Mouse (Mus musculus) E14TG2a.4 (cell line): ENCODE data around the gene Hmx2.

Experiments used
- H3K27me3 ChIP-seq: 2 replicates; pipeline ENCODE4 v1.6.1; 2014; ENCODE audit warnings: low read length, control low read depth; ENCODE audit not compliant: insufficient read depth
- H3K36me3 ChIP-seq: 2 replicates; pipeline ENCODE4 v1.6.1; 2014; ENCODE audit warnings: low read length, control low read depth; ENCODE audit not compliant: insufficient read depth
- H3K4me1 ChIP-seq: replicated peaks from 2 replicates; pipeline ENCODE4 v1.6.1; 2014; ENCODE audit warnings: low read depth, low read length, control low read depth
- H3K4me3 ChIP-seq: replicated peaks from 2 replicates; pipeline ENCODE4 v1.5.1; 2014; ENCODE audit warnings: mild to moderate bottlenecking, low read length
- H3K9me3 ChIP-seq: 2 replicates; pipeline ENCODE4 v1.6.1; 2014; ENCODE audit warnings: low read length, control low read depth
- CTCF ChIP-seq: conservative IDR thresholded peaks from 2 replicates; pipeline ENCODE4 v1.5.1; 2014; ENCODE audit warnings: low read length
- NANOG ChIP-seq: IDR thresholded peaks from 2 replicates; pipeline ENCODE4 v1.6.1; 2014; ENCODE audit warnings: borderline replicate concordance, low read length, mixed read lengths
- POU5F1 ChIP-seq: IDR thresholded peaks from 2 replicates; pipeline ENCODE4 v1.6.1; 2014; ENCODE audit warnings: low read length, borderline replicate concordance

The Hmx2 gene

DNA sequence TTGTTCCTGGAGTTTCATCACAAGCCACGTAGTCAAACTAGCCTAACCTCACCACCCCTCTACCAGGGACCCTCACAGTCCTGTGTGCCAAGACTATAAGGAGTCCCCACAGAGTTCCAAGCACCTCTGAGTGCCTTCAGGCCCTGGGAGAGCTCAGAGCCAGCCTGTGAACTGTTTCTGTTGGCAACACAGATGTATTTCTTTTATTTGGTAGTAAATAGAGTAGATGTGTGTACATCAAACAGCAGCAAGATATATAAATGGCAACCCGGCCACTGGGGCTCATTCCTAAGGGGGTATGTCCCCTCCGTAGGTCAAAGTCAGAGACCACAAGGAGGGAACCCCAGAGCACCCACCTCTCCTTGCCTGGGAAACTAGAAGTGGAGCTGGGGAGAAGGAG lies at the start of gene Hmx2:
Hmx2 (plus strand) TSS at position 301 of the 400 bp plus-strand sequence.
- H3K9me3 ChIP-seq = no peaks in the 10 kb centered on the region
- H3K4me3 ChIP-seq = no peak within 1 kb of the TSS
- no peaks in the 10 kb centered on the region for H3K36me3 ChIP-seq
- peaks cover 50% of the 10 kb centered on the region for H3K4me1 ChIP-seq
- H3K27me3 ChIP-seq = peaks cover 99% of the 10 kb centered on the region
- TF ChIP-seq CTCF = no peak
- no peak for TF ChIP-seq POU5F1
- no peak for TF ChIP-seq NANOG

DNA sequence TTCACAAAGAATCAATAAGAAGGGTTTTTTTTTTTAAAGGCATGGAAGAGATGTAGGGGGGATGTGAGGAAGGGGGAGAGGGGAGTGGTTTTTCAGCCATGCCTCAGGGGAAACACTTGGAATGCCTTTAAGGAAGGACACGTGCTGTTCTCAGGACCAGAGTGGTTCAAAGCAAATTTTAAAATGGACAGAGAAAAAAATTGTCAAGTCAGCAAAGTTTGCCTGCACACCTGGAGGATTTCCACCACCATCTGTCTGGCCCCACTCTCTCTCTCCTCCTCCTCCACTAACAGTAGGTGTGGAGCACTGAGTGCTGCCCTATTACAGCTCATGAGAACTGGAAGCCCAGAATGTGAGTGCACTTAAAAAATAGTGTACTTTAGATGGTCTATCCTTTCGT lies 44.8 kb upstream of the Hmx2 start:
- Histone ChIP-seq H3K4me3 (no peak overlapping the region), H3K27me3 (no peaks in the 10 kb centered on the region; the same call in 1 of the 2 replicates), H3K9me3 (no peaks in the 10 kb centered on the region), H3K4me1 (no peaks in the 10 kb centered on the region), H3K36me3 (no peaks in the 10 kb centered on the region)
- TF ChIP-seq NANOG (no peak), CTCF (no peak), POU5F1 (no peak)

DNA sequence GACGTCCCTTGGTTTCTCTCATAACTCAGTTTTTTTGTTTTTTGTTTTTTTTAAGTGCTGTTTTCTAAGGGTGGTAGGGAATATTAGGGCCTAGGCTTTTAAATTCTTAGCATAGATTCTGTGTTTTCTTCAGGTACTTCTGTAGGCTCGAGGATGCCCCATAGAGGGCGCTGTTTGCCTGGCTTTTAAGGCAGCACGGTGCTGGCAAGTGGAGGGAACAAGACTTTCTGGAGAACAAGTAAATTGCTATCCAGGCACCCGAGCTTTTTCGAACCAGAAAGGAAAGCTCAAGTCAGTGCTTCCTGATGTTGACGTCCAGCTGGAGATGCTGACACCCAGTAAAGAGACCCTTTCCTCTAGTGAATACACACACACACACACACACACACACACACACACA lies 8.6 kb upstream of the Hmx2 start:
- TF ChIP-seq NANOG = no peak
- peak; percentile 89 for TF ChIP-seq CTCF
- peaks cover 26% of the 10 kb centered on the region for H3K4me1 ChIP-seq
- peaks cover 80% of the 10 kb centered on the region for H3K27me3 ChIP-seq
- H3K36me3 ChIP-seq = no peaks in the 10 kb centered on the region
- no peak overlapping the region for H3K4me3 ChIP-seq
- no peaks in the 10 kb centered on the region for H3K9me3 ChIP-seq

DNA sequence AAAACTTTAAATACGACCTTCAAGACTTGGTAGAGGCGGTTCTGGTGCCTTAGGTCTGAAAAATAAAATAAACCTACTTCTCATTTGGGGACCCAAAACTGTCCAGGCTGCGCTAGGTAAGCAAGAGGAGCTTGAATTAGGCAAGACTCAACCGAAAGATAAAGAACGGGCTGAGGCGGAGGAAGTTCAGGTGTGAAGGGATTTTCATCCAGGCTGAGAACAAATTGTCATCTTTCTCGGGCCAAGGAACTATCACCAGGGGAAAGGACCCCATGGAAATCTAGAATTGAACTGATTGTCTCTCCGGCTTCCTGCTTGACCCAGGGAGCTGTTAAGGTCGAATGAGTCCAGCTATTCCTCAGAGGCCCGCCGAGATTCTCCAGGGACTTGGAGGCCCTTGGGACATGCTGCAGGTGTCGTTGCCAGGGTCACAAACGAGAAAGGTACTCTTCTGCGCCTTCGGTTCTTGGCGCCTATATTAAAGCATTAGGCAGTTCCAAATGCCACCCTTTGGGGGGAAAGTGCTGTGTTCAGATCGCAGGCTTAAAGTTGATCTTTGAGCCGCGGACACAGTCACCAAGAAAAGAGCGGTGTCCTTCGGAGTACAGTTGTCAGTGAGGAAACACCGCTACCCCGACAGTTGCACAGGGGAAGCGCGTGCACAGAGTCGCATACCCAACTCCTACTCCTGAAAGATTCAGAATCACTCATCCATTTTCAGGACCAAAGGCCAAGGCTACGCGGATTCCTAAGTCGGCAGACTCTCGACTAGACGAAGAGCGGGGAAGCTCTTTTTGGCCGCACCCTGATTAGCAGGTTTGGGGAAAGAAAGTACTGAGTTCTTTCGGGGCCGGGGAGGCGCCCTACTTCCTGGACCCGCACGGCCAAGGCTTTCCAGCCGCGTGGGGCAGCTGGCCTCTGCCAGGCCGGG lies 7.1 kb upstream of the Hmx2 start:
- TF ChIP-seq POU5F1 (no peak), NANOG (no peak), CTCF (no peak)
- no peaks in the 10 kb centered on the region for H3K36me3 ChIP-seq
- H3K4me1 ChIP-seq = peaks cover 30% of the 10 kb centered on the region
- peaks cover 89% of the 10 kb centered on the region for H3K27me3 ChIP-seq
- H3K9me3 ChIP-seq = no peaks in the 10 kb centered on the region
- H3K4me3 ChIP-seq = peak overlapping the region; percentile 81

DNA sequence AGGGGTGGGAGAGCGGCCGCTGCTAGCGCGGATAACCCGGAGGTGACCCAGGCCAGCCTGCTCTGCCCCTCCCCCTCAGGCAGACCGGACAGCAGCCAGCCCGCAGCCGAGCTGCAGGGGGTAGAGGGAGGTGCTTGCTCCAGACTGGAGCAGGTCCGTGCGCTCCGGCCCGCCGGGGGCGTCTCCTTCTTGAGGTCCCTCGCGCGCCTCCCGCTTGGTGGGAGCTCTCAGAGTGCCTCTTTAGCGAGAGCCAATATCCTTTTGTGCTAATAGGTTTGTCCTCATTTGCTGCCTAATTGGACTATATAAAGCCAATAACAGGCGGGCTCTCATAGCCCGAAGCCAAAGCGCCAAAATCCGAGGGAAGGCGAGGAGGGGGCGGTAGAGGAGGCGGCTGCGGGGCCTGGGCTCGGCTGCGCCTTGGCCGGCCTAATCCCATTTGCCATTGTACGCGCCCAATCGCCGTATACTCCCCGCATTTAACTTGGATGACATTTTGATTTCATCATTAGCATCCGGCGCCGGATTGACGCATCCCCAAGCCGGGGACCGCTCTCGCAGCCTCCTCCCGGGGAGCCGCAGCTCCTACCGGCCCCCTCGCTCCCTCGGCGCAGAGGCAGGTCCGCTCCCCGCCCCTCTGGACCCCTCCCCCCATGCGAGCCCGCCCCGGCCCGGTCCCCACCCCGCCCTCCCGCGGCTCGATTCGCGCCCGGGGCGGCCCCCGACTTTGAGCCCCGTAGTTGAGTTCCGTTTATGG lies 6.3 kb upstream of the Hmx2 start, which contains the start of gene Hmx3:
Hmx3 (plus strand) TSS at position 753 of the 757 bp plus-strand sequence.
- Histone ChIP-seq H3K4me1 (peaks cover 30% of the 10 kb centered on the region), H3K36me3 (no peaks in the 10 kb centered on the region), H3K27me3 (peaks cover 90% of the 10 kb centered on the region), H3K4me3 (peak within 1 kb of the TSS; percentile 81), H3K9me3 (no peaks in the 10 kb centered on the region)
- TF ChIP-seq POU5F1 = no peak

DNA sequence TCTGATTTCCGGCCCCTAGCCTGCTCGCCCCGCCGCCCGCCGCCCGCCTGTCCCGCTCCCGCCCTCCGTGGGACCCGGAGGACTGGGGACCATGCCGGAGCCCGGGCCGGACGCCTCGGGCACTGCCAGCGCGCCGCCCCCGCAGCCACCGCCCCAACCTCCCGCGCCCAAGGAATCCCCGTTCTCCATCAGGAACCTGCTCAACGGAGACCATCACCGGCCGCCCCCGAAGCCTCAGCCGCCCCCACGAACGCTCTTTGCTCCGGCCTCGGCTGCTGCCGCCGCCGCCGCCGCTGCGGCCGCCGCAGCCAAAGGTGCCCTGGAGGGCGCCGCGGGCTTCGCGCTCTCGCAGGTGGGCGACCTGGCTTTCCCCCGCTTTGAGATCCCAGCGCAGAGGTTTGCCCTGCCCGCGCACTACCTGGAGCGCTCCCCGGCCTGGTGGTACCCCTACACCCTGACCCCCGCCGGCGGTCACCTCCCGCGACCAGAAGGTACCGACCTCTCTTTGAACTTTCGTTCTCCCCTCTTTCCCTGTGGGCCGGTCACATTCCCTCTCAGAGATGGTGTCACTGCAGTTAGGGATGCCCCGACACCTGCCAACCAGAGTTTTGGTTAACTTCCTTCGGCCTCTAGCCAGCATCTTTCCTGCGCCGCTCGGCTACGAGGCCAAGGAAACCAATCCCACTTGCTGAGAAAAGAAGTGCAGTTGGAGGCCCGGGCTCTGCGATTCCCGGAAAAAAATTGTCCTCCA lies 5.5 kb upstream of the Hmx2 start:
- H3K4me1 ChIP-seq = peaks cover 30% of the 10 kb centered on the region
- H3K9me3 ChIP-seq = no peaks in the 10 kb centered on the region
- no peaks in the 10 kb centered on the region for H3K36me3 ChIP-seq
- TF ChIP-seq POU5F1 = no peak
- no peak for TF ChIP-seq NANOG
- TF ChIP-seq CTCF = no peak
- H3K27me3 ChIP-seq = peaks cover 91% of the 10 kb centered on the region
- peak overlapping the region; percentile 81 for H3K4me3 ChIP-seq

DNA sequence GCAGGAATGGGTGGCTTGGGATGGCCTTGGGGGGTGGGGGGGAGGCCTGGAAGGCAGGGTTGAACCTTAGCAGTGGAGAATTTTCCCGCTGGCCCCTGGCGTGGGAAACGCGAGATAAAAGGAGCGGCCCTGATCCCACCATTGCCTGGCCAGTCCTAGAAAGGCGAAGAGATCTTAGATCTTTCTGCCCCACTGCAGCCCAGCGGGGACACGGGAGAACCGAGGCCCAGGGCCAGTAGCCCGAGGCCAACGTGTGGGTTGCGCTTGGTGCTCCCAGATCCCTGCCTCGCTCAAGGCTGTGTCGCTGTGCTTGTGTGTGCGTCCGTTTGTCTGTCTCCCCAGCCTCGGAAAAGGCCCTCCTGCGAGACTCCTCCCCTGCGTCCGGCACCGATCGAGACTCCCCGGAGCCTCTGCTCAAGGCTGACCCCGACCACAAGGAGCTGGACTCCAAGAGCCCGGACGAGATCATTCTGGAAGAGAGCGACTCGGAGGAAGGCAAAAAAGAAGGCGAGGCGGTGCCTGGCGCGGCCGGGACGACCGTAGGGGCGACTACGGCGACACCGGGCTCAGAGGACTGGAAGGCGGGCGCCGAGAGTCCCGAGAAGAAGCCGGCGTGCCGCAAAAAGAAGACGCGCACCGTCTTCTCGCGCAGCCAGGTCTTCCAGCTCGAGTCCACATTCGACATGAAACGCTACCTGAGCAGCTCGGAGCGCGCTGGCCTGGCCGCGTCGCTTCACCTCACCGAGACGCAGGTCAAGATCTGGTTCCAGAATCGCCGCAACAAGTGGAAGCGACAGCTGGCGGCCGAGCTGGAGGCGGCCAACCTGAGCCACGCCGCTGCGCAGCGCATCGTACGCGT lies 4.7 kb upstream of the Hmx2 start:
- no peaks in the 10 kb centered on the region for H3K36me3 ChIP-seq
- TF ChIP-seq POU5F1 = no peak
- no peak for TF ChIP-seq CTCF
- no peak for TF ChIP-seq NANOG
- H3K4me1 ChIP-seq = peaks cover 30% of the 10 kb centered on the region
- H3K4me3 ChIP-seq = peak overlapping the region; percentile 81
- peaks cover 92% of the 10 kb centered on the region for H3K27me3 ChIP-seq
- no peaks in the 10 kb centered on the region for H3K9me3 ChIP-seq

DNA sequence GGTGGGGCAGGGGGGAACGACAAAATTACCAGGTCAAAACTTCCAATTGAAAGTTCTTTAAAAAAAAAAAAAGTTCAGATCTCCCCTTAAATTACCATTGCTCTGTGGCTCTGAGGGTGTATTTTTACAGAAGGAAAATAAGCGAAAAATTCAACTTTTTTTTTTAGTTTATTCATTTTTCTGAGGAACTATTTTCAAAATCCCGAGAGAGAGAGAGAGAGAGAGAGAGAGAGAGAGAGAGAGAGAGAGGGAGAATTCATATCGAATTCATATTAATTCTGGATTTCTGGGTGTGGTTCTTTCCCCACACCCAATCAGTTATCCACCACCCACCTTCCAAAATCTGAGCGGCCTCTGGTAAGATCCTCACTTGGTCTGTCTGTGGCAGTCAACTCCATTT lies 3.7 kb upstream of the Hmx2 start:
- TF ChIP-seq NANOG (no peak), POU5F1 (no peak), CTCF (no peak)
- Histone ChIP-seq H3K9me3 (no peaks in the 10 kb centered on the region), H3K4me1 (peaks cover 37% of the 10 kb centered on the region), H3K36me3 (no peaks in the 10 kb centered on the region), H3K4me3 (no peak overlapping the region), H3K27me3 (peaks cover 95% of the 10 kb centered on the region)
